Mouse (Mus musculus): Measurements from ENCODE around the gene Catip.

Gene Catip

GRCm38 (mm10) chr1:74341898-74342297 lies 20.0 kb upstream of the Catip start:
- in situ Hi-C loops (cut with MboI; ENCODE audit: unreplicated experiment in 2 of 2) = no loop called here

GRCm38 (mm10) chr1:74342308-74342707 lies 19.6 kb upstream of the Catip start:
- in situ Hi-C loops (cut with MboI; ENCODE audit: unreplicated experiment in 2 of 2) = no loop called here

- in situ Hi-C loops (cut with MboI; ENCODE audit: unreplicated experiment in 2 of 2) = no loop called here
Measured at GRCm38 (mm10) chr1:74343161-74343560, 18.7 kb upstream of the Catip start.

GRCm38 (mm10) chr1:74344163-74344916 lies 17.6 kb upstream of the Catip start:
- in situ Hi-C loops (cut with MboI; ENCODE audit: unreplicated experiment in 2 of 2) = no loop called here

GRCm38 (mm10) chr1:74351185-74351769 lies 10.6 kb upstream of the Catip start:
- in situ Hi-C loops (cut with MboI; ENCODE audit: unreplicated experiment in 2 of 2) = no loop called here

GRCm38 (mm10) chr1:74352532-74353096 lies 9.3 kb upstream of the Catip start:
- in situ Hi-C loops (cut with MboI; ENCODE audit: unreplicated experiment in 2 of 2) = no loop called here

GRCm38 (mm10) chr1:74353453-74354229 lies 8.3 kb upstream of the Catip start:
- in situ Hi-C loops (cut with MboI; ENCODE audit: unreplicated experiment in 2 of 2) = no loop called here

GRCm38 (mm10) chr1:74357531-74357930 lies 4.4 kb upstream of the Catip start:
- in situ Hi-C loops (cut with MboI; ENCODE audit: unreplicated experiment in 2 of 2) = no loop called here

- in situ Hi-C loops (cut with MboI; ENCODE audit: unreplicated experiment in 2 of 2) = loop anchor here (5.0 kb wide), 3 partner anchors 48 to 158 kb away; no protein-coding TSS in a partner anchor
Measured at GRCm38 (mm10) chr1:74359952-74360517, 1.9 kb upstream of the Catip start.

- in situ Hi-C loops (cut with MboI; ENCODE audit: unreplicated experiment in 2 of 2) = loop anchor here (5.0 kb wide), 3 partner anchors 50 to 160 kb away; no protein-coding TSS in a partner anchor
Measured at GRCm38 (mm10) chr1:74362325-74363229, 669 bp downstream of the Catip start.

GRCm38 (mm10) chr1:74363437-74363836 lies 1.5 kb downstream of the Catip start:
- in situ Hi-C loops (cut with MboI; ENCODE audit: unreplicated experiment in 2 of 2) = loop anchor here (5.0 kb wide), 3 partner anchors 51 to 161 kb away; no protein-coding TSS in a partner anchor

- in situ Hi-C loops (cut with MboI; ENCODE audit: unreplicated experiment in 2 of 2) = loop anchor here (5.0 kb wide), 3 partner anchors 52 to 162 kb away; no protein-coding TSS in a partner anchor
Measured at GRCm38 (mm10) chr1:74364270-74364669, 2.4 kb downstream of the Catip start.

GRCm38 (mm10) chr1:74367886-74368645 lies 6.2 kb downstream of the Catip start:
- in situ Hi-C loops (cut with MboI; ENCODE audit: unreplicated experiment in 2 of 2) = no loop called here

- in situ Hi-C loops (cut with MboI; ENCODE audit: unreplicated experiment in 2 of 2) = no loop called here
Measured at GRCm38 (mm10) chr1:74370040-74370439, 8.1 kb downstream of the Catip start.

- in situ Hi-C loops (cut with MboI; ENCODE audit: unreplicated experiment in 2 of 2) = no loop called here
Measured at GRCm38 (mm10) chr1:74373372-74373771, 11.5 kb downstream of the Catip start.

GRCm38 (mm10) chr1:74374980-74375379 lies 13.1 kb downstream of the Catip start, which contains the start of gene Slc11a1:
Gene Slc11a1, plus strand, starts transcription at chr1:74375195.
- in situ Hi-C loops (cut with MboI; ENCODE audit: unreplicated experiment in 2 of 2) = no loop called here

- in situ Hi-C loops (cut with MboI; ENCODE audit: unreplicated experiment in 2 of 2) = no loop called here
Measured at GRCm38 (mm10) chr1:74375561-74375960, 13.7 kb downstream of the Catip start.

GRCm38 (mm10) chr1:74376396-74376795 lies 14.5 kb downstream of the Catip start:
- in situ Hi-C loops (cut with MboI; ENCODE audit: unreplicated experiment in 2 of 2) = no loop called here

- in situ Hi-C loops (cut with MboI; ENCODE audit: unreplicated experiment in 2 of 2) = no loop called here
Measured at GRCm38 (mm10) chr1:74379058-74379504, 17.2 kb downstream of the Catip start.

Data from v-Abl transformed pro-B cells (cell line).